Mouse (Mus musculus): ENCODE measurements around the gene Cdc14a.

The Cdc14a gene

DNA sequence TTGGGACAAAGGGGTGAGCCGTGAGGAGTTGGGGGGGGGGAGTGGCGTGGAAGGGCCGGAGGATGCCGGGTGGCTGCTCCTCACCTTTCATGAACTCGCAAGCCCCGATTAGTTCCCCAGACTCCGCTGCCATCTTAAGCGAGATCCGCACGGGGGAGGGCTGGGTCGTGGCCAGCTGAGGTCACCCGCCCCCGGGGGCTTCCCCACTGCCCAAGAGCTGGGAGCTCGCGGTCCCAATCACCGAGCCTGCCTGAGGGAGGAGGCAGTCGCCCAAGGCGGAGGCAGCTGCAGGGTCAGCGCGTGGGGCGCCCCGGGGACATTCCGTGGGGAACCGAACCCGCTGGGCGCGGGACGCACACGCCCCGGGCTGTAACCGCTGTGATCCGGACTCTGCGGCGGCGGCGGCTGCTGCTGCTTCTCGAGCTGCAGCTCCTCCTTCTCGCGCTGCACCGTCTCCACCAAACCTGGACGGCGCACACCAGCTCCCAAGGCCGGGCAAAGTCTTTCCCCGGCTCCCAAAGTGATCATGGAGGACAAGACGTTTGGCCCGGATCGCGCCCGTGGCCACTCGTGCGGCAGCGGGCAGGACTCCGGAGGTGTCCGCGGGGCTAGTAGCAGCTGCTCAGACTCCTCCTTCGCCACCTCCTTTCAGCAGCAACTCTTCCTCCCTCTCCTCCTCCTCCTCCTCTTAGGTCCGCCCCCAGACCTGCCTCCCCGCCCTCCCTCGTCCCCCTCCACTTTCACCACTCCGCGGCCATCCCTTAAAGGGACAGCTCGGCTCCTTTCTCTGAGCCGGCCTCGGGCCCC lies at the start of gene Cdc14a:
Cdc14a (minus strand) TSS at position 680 of the 807 bp plus-strand sequence.
- no peak for DNase-seq (ENCODE audit: low read depth)

DNA sequence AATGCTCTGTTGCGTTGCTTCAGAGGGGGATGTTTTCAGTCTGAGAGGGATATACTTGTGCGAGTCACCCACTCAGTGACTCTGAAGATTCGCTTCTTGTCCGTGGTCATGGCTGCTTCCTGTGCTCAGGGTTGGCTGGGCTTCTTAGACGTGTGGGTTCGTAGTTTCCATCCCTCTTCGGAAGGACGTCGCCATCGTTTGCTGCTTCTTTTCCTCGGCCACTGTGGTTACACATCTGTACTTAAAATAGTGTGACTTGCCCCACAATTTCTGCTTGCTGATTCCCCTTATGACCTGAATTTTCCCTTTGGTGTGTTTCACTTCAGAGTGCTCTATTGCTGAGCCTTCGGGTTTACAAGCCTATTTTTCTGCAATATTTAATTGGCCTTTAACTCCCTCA lies 41.9 kb upstream of the Cdc14a start:
- peak; percentile 43 for DNase-seq (ENCODE audit: low read depth)

DNA sequence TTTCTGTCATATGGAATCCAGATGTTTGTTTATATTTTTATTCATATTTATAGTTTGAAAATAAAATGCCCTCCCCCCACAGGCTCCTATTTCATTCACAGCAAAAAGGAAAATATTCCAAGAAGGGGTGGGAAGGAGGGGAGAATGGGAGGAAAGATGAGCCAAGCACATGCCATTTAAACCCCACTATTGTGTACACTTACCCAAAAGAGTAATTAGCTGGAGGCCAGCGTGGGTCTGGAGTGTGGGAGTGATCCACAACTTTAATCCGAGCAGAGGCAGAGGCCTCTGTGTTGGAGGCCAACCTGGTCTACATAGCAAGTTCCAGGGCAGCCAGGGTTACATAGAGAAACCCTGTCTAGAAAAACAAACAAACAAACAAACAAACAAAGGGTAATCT lies 40.5 kb upstream of the Cdc14a start:
- no peak for DNase-seq (ENCODE audit: low read depth)

DNA sequence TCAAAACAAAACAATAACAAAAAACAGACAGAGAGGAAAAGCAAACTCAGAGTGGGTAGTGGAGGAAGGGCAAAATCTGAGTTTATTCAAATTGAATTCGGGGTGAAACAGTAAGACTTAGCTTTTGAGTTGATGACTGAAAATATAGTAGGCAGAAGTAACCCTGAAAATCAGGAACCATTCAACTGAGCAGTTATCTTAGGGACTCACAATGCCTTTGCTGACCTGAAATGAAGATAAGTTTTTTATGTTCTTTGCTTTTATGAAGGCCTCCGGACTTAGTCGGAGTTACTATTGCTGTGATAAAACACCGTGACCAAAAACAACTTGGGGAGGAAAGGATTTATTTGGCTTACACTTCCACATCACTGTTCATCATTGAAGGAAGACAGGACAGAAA lies 37.2 kb upstream of the Cdc14a start:
- no peak for DNase-seq (ENCODE audit: low read depth)

DNA sequence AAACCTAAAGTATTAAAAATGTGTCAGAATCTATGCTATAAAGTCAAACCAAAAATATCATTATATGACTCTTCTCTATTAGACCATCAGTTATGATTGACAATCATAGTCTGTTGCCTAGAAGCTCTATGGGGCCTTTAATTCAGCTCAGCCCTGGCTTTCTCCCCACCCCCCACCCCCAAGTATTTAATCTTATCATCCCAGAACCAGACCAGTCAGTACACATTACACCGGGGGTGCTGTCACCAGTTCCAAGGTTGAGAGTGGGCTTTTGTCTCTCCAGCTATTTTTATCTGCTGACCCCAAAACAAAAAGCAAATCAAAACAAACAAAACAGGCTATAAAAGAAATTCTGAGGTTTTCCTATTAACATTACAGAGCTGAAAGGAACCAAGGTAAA lies 30.7 kb upstream of the Cdc14a start:
- no peak for DNase-seq (ENCODE audit: low read depth)

DNA sequence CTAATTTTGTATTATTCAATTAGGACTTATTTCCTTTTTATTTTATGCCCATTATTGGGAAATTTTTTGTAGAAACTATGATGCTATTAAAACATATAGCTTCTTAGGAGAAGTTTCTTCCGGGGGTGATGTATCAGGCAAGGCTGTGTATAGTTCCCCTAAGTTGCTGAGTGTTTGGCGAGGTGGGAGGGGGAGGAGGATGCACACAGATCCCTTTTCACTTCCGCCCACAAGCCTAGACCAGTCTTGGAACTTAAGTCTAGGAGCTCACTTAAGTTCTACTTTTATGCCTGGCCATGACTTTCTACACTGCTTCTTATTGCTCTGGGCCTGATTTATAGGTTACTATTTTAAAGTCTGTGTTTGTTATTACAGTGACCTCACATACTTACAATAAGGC lies 26.9 kb upstream of the Cdc14a start:
- DNase-seq (ENCODE audit: low read depth), result no peak

DNA sequence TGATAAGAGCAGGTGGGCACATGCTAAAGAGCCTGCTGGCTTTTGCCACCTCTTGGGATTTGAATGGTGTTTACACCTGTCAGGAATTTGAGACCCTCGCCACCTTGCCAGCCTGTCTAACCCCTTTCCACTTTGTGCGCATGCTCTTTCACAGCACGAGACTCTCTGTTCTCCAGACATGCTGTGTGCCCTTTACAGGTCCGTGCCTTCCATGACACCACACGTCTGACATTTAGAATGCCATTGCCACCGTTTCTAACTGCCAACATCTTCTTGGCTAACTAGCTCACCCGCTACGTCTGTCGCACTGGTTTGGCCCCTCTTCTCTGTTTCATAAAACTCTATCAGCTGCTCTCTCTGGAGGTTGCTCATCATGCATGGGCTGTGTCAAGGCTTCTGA lies 20.5 kb upstream of the Cdc14a start:
- no peak for DNase-seq (ENCODE audit: low read depth)

DNA sequence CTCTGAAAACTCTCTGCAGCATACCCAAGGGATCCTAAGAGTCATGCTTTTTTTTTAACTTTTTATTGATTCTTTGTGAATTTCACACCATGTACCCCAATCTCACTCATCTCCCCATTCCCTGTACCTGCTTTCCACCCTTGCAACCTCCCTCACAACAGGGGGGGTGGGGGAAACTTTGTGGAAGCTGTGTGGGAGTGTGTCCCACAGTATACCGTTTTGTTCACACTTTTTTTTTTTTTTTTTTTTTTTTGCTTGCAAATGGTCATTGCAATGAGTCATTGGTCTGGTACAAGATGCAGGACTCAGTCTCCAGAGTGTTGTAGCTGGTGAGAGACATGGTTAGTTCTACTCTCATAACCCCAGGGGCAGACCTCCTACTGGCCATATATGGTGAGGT lies 19.0 kb upstream of the Cdc14a start:
- no peak for DNase-seq (ENCODE audit: low read depth)

DNA sequence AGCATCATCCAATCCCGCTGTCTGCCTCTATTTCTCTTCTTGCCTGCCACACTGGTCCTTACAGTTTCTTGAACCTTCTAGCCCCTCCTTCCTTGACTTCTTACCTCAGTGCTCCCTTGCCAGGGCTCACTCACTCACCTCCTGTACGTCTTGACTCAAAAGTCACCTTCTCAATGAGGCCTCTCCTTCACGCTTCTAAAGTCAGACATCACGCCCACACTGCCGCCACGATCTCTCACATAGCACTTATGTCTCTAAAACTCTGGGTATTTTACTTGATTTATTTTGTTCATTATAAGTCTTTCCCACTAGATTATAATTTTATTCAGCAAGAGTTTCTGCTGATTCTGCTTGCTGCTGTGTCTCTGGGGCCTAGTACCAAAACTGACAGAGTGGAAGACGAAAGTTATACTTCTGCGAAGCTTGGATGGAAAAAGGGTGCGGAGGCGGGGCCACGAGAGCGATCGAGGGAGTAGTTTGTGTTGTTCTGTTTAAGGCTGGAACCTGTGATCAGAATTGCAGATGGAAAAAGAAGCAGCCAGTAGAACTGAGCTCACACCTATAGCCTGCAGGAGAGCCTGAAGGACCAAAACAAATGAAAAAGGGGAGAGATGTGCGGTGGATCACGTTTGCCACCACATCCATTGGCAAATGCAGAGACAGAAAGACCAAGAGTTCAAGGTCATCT lies 17.8 kb upstream of the Cdc14a start:
- peak; percentile 55 for DNase-seq (ENCODE audit: low read depth)

DNA sequence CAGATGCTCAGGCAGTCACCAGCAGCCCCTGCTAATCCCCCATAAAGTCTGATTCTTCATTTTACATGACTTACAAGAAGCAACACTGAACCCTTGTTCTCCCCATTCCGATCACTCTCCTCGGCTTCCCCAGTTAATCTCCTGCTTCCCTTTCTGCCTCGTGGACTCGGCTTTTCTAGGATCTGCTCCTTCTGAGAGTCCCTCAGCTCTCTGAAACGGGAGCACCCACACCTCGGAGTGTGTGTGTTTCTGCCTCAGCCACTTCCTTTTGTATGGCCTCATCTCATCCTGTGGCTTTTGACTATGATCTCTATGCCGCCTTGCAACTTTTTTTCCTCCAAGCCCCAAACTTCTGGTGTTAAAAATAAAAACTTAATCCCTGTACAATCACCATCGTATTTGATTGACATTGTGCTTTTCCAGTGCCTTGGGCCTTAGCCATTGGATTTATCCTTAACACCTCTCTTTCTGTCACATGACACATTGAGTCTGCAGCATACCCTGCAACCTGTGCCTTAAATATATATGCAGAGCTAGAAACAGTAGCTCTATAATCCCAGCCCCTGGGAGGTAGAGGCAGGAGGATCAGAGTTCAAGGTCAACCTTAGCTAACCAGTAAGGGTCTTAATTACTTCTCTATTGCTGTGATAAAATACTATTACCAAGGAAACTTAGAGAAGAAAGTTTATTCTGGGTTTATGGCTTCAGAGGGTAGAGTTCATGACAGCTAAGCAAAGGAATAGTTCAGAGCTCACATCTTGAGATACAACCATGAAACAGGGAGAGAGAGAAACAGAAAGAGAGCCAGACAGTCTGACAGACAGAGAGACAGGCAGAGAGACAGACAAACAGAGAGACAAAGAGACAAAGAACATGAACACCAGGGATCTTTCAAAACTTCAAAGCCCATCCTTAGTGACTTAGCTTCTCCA lies 16.5 kb upstream of the Cdc14a start:
- DNase-seq (ENCODE audit: low read depth), result peak; percentile 60

DNA sequence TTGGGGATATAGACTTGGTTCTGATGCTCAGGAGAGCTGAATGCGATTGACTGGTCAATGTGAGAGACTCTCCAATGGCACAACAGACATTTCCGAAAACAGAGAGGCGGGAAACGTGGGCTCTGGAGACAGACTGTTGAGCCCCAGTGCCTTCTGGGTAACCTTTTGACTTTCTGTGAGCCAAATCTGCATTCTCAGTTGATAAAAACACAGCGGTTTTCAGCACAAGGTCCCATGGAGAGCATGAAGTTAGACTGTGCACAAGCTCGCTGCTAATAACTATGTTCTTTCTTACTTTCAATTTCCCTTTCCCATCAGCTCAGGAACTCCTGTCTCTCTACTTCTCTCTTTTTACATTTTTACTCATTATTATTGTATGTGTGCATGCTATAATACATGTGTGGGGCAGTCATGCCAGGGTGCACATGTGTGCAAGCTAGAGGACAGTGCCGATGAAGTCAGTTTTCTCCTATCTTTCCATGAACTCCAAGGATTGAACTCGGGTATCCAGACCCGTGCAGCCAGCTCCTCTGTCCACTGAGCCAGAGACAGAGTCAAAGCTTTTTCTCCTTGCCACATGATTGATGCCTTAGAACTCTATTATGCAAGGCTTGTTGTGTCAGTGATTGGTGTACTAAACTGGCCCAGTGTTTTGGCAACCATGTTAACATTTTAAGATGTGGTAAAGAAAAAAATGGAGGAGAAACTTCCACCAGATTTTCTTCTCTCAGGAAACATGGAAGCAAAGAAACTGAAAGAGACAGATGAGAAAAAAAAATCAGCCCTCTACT lies 13.2 kb upstream of the Cdc14a start:
- peak; percentile 41 for DNase-seq (ENCODE audit: low read depth)

DNA sequence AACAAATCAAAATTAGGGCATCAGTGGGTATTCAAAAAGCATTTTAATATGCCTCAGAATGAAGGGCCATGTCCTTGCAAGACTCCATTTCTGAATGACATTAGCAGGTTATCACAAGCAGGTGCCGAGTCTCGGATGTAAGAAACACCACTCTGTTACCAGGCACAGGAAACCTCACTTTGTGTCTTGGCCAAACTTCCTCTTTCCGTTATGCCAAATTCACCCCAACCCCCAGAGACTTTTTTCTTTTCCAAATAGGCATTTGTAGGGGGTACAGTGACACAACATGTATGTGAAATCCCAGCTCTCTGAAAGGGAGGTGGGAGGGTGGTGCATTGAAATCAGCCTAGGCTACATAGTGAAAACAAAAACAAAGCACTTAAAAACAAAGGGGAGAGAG lies 12.3 kb upstream of the Cdc14a start:
- DNase-seq (ENCODE audit: low read depth), result peak; percentile 53

DNA sequence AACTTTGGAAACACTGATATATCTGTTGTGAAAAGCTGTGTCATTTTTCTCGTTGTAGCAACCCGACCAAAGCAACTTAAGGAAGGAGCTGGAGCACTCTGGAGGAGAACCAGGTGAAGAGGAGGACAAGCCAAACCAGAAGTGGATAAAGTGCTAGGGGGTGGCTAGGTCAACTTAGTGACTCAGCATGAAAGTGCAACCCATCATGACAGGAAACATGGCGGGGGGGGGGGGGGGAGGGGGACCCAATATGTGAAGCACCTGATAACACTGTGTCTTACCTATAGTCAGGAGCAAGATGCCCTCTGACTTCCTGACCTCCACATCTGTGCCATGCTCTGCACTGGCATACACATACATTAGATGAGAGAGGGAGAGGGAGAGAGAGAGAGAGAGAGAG lies 10.9 kb upstream of the Cdc14a start:
- DNase-seq (ENCODE audit: low read depth), result no peak

DNA sequence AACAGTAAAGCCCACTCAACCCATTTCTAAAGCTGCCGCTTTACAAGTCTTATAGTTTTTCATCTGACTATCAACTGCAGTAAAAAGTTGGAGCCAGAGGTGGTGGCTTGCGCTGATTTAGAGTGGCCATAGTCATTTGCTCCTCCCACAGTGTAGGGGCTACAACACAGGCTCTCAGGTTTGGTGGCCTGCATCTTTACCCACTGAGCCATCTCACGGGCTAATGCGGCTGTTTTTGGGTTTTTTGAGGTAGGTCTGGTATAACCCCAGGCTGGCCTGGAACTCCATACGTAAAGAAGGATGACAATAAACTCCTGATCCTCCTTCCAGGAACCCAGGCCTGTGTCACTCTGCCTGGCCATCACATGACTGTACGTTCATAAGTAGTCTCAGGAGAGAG lies 2.1 kb upstream of the Cdc14a start:
- no peak for DNase-seq (ENCODE audit: low read depth)

DNA sequence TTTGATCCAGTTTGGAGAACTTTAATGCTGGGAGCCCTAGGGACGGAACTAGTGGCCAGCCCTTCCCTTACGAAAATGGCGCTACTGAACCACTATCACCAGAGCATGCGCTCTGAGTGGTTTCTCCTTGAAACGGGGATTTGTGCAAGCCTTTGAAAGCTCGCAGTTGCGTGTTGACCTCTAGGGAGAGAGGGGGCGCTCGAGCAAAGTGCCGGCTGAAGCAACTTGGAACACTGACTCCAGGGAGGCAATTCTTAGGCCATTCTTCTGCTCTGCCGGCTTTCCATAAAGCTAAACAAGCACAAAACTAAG lies 1.1 kb upstream of the Cdc14a start:
- peak; percentile 89 for DNase-seq (ENCODE audit: low read depth)

DNA sequence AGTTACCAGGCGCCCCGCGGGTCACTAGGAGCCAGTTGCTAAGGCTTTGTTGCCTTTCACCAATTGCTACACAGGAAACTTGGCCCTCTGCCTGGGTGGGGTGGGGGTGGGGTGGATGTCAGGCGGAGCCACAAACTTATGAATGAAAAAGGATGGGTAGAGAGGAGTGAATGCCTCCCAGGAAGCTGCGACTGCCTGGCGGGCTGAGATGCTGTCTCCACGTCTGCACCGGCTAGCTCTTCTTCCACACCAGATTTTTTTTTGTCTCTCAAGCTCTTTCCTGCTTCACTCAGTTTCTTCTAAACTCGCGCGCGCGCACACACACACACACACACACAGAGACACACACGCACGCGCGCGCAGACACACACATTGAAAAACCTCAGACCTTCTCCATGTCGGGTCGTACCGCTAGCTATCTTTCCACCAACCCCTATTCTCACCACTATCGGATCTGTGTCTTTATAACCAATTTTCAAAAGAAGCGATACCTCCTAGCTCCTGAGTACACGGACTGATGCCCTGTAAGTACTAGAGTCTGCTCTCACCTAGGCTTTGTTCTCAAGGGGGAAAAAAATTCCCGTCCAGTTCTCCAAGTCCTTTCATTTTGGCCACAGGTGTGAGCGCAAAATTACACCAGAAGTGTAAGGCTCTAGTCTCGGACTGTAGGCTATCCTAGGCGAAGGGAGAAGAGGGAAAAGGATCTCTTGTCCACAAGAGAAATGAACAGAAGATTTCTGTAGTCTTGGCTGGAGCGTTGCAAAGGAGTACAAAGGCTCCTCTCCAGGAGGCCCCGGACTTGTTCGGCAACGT lies 534 bp upstream of the Cdc14a start:
- peak; percentile 85 for DNase-seq (ENCODE audit: low read depth)

DNA sequence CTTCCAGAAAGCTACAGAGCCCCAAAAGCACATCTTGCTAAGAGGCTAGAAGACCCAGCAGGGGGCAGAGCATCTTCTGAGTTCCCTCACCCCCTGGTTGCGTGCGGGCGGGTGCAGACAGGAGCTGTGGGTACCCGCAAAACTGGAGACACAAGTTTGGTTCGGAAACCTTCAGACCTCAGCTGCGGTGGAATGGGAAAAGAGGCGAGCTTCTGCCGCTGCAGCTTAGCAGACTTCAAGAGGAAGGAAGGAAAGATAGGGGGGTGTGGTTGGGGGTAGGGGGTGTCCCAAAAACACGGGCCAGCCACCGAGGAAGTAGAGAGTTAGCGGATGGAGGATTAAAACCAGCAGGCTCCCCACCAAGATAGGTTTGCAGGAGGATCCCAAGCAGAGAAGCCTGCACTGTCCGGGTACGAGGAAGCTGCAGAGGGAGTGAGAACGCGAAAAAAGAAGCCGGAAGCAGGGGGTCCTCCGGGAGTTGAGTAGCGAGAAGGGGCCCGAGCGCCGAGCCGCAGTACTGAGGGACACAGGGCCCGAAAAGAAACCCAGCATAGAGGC lies 958 bp downstream of the Cdc14a start:
- peak; percentile 80 for DNase-seq (ENCODE audit: low read depth)

DNA sequence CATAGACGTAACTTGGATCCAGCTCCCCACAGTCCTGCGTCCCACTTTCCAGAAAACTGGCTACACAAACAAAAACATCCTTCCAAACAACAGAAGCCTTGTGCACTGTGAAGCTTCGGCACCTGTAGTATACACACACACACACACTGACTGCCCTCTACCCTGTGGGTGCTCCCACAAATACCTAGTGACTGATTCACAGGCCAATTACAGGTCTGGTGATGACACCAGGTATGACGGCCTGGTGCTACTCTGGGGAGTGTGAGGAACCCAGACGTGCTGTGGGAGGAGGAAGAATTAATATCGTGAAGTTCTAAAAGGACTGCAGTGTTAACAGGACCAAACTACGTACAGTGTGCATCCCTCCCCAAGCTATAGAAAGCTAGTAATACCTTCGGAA lies 1.8 kb downstream of the Cdc14a start:
- DNase-seq (ENCODE audit: low read depth), result no peak

DNA sequence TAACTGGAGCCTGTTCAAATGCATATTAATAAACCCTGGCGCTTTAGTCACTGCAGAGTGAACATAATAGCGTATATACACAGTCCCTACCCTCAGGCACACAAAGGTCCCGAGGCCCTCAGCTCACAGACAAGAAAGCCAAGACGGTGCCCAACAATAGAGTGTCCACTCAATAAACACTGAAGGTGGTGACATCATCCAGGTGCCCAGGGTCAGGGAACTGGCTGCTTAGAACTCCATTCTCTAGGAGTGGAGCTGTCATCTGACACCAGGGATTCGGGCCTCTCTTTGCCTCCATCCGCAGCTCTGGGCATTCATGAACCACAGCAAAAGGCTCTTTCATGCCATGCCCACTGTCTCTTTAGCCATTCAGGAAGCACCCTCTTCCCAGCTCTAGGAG lies 2.7 kb downstream of the Cdc14a start:
- no peak for DNase-seq (ENCODE audit: low read depth)

DNA sequence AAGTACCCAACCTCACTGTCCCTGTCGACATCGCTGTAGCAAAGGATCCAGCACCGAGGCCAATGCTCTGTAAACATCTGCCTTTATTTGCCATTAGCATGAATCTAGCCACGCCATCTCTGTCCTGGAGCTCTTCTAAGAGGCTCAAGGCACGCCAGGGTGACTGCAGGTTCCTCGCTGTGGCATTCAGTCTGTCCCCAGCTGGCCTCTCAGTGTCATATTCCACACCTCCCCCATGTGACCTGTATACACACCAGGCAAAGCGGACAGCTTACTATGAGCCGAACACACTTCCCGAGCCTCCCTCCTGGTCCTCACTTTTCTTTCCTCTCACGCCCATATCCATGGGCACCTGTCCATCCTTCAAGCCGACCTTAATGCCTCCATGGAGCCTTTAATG lies 4.0 kb downstream of the Cdc14a start:
- no peak for DNase-seq (ENCODE audit: low read depth)

DNA sequence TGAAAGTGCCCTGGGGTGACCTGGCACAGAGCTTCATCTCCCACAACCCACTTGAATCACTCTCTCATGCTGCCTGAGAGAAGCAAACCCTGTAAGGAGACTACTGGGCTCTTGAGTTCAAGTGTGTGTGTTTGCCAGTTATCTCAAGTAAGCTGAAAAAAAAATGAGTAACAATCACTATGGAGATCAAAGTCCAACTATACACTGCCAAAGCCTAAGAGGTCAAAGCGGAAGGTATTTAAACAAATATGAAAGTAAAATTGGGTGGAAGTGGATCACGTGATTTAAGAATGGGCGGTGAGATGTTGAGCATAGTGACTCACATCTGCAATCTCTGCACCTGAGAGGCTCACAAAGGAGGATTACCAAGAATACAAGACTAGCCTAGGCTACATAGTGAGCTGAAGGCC lies 9.4 kb downstream of the Cdc14a start:
- peak; percentile 20 for DNase-seq (ENCODE audit: low read depth)
